Mouse (Mus musculus): ENCODE results near the gene Myocos.

- TF ChIP-seq CTCF (IDR thresholded peaks at IDR 0.05; ENCODE audit: low read depth): no peak
- no peak for TF ChIP-seq EP300 (IDR thresholded peaks at IDR 0.05; ENCODE audit: low read depth)
Observed at GRCm38 (mm10) chr1:162636516-162636915, 21.5 kb downstream of the Myocos start.

All from liver, embryonic 14.5 days (tissue).